Mouse (Mus musculus) neural tube, embryonic 15.5 days (tissue): Measurements from ENCODE around the gene Zbtb5. TPM values are rescaled to one million over a fixed set of nuclear protein-coding genes. Genes with fewer than 3 reads are reported as not detected.
"Not testable (repeated sequence)": the region's sequence is repeated elsewhere in the genome, so short reads cannot be mapped to it uniquely, and the experiment has no call there.

Experiments used
- ATAC-seq: fragments of 200-750 bp; cut with Nextera tagmentation; 2 replicates; pipeline ENCODE4 v1.8.0; 2017; ENCODE audit warnings: mild to moderate bottlenecking, moderate TSS enrichment, moderate library complexity; ENCODE audit not compliant: low FRiP score
- H3K27ac ChIP-seq: fragments of 300-500 bp; sonication (generic); replicated peaks from 2 replicates; pipeline ENCODE4 v1.5.1; 2015; ENCODE audit warnings: mild to moderate bottlenecking, inconsistent platforms
- H3K27me3 ChIP-seq: fragments of 300-500 bp; sonication (generic); replicated peaks from 2 replicates; pipeline ENCODE4 v1.6.1; 2015; ENCODE audit warnings: inconsistent platforms
- H3K36me3 ChIP-seq: fragments of 300-500 bp; sonication (generic); 2 replicates; pipeline ENCODE4 v1.6.1; 2015; ENCODE audit warnings: inconsistent platforms
- H3K4me1 ChIP-seq: fragments of 300-500 bp; sonication (generic); 2 replicates; pipeline ENCODE4 v1.6.1; 2015; ENCODE audit warnings: inconsistent platforms
- H3K4me2 ChIP-seq: fragments of 300-500 bp; sonication (generic); 2 replicates; pipeline ENCODE4 v1.6.1; 2015; ENCODE audit warnings: inconsistent platforms, mild to moderate bottlenecking, moderate library complexity
- H3K4me3 ChIP-seq: fragments of 300-500 bp; sonication (generic); replicated peaks from 2 replicates; pipeline ENCODE4 v1.5.1; 2015; ENCODE audit warnings: mild to moderate bottlenecking, inconsistent platforms
- H3K9ac ChIP-seq: fragments of 300-500 bp; sonication (generic); replicated peaks from 2 replicates; pipeline ENCODE4 v1.6.1; 2015; ENCODE audit warnings: mild to moderate bottlenecking, inconsistent platforms
- H3K9me3 ChIP-seq: fragments of 300-500 bp; sonication (generic); replicated peaks from 2 replicates; pipeline ENCODE4 v1.6.1; 2016; ENCODE audit warnings: inconsistent platforms
- WGBS: fragments of 180-500 bp; shearing (Covaris S2); methylation state at CpG from one replicate; pipeline ENCODE4 v1.1.7; 2015; ENCODE audit warnings: mixed read lengths; 5-methylcytosine and 5-hydroxymethylcytosine counted together
- polyA plus RNA-seq: library from polyadenylated mRNA; unstranded; fragments of >200 nt; fragmentation: Nextera tagmentation; extraction: Ambion mirVana; gene quantifications from 2 replicates; pipeline ENCODE4 v1.2.1, GENCODE M21; 2015

Zbtb5 gene
- polyA plus RNA-seq, 1 experiment from 2014 or later, result 34.2 TPM

DNA sequence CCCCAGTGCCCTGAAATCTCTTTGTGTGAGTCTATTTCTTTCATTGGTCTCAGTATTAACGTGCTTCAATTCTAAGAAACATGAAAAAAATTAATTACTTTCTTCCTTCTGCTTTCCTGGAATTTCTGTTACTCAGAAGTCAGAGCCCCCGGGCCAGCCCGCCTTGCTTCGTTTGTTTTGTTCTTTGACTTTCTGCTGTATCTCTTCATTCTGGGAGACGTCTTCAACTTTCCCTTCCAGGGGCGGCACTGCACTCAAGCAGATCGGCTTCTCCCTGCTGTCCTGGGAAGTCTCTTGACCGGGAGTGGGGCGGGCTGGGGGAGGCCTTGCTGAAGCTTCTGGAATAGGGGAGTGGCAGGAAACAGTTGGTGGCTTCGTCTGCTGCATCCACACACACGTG is 49.1 kb downstream of the Zbtb5 start:
- ATAC-seq, result no peak
- H3K36me3 ChIP-seq, result no peaks in the 10 kb centered on the region

GRCm38 (mm10) chr4:44959220-44959619 is 53.0 kb downstream of the Zbtb5 start:
- WGBS, result 96% methylated on average over 13 of the region's 13 CpGs
- Histone ChIP-seq H3K9me3 (no peaks in the 10 kb centered on the region), H3K27me3 (no peaks in the 10 kb centered on the region), H3K4me1 (no peaks in the 10 kb centered on the region), H3K4me2 (no peak overlapping the region), H3K27ac (no peak overlapping the region), H3K9ac (no peak overlapping the region), H3K4me3 (no peak overlapping the region), H3K36me3 (no peaks in the 10 kb centered on the region)
- ATAC-seq, result no peak

More for the DNA sequence above, 49.1 kb downstream of the Zbtb5 start:
- H3K27ac ChIP-seq, result no peak overlapping the region
- H3K4me1 ChIP-seq, result no peaks in the 10 kb centered on the region
- no peaks in the 10 kb centered on the region for H3K27me3 ChIP-seq
- H3K4me3 ChIP-seq, result no peak overlapping the region
- no peaks in the 10 kb centered on the region for H3K9me3 ChIP-seq
- 85% methylated on average over 11 of the region's 11 CpGs for WGBS
- no peak overlapping the region for H3K4me2 ChIP-seq
- H3K9ac ChIP-seq, result no peak overlapping the region

- H3K9me3 ChIP-seq, result no peaks in the 10 kb centered on the region
- H3K4me3 ChIP-seq, result no peak overlapping the region
- no peaks in the 10 kb centered on the region for H3K27me3 ChIP-seq
- no peaks in the 10 kb centered on the region for H3K36me3 ChIP-seq
- WGBS, result 95% methylated on average over 9 of the region's 9 CpGs
- no peaks in the 10 kb centered on the region for H3K4me1 ChIP-seq
- no peak overlapping the region for H3K9ac ChIP-seq
- no peak overlapping the region for H3K4me2 ChIP-seq
- no peak for ATAC-seq
- H3K27ac ChIP-seq, result no peak overlapping the region
Observed at GRCm38 (mm10) chr4:44958776-44959175, 53.4 kb downstream of the Zbtb5 start.

DNA sequence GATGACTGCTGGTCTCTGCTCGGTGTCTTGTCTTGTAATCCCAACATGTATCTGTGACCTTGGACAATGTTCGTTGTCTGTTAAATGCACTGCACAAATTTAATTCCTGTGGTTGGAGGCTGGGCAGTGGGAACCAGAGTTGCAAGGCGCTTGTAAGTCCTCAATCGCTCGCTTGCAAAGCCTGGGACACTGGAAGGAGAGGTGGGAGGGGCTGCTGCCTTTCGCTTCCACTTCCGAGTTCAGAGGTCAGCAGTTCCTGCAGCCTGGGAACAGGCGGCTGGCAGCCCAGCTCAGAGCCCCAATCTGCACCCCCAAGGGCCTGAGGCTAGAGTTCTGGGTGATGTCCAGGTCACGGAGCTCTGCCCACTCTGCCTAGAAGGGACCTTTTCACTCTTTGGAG is 59.2 kb downstream of the Zbtb5 start:
- Histone ChIP-seq H3K9ac (no peak overlapping the region), H3K27ac (no peak overlapping the region), H3K4me3 (no peak overlapping the region), H3K4me1 (no peaks in the 10 kb centered on the region), H3K36me3 (no peaks in the 10 kb centered on the region), H3K9me3 (no peaks in the 10 kb centered on the region), H3K4me2 (no peak overlapping the region), H3K27me3 (no peaks in the 10 kb centered on the region)
- ATAC-seq, result no peak
- WGBS, result 82% methylated on average over 9 of the region's 9 CpGs

- Histone ChIP-seq H3K27me3 (no peaks in the 10 kb centered on the region), H3K4me3 (no peak overlapping the region), H3K9ac (no peak overlapping the region), H3K36me3 (no peaks in the 10 kb centered on the region), H3K9me3 (no peaks in the 10 kb centered on the region), H3K4me1 (no peaks in the 10 kb centered on the region), H3K4me2 (no peak overlapping the region), H3K27ac (no peak overlapping the region)
- WGBS, result 89% methylated on average over 1 of the region's 1 CpGs
- ATAC-seq, result no peak
Observed at GRCm38 (mm10) chr4:44948314-44948713, 63.9 kb downstream of the Zbtb5 start.

- Histone ChIP-seq H3K9ac (no peak overlapping the region), H3K36me3 (no peaks in the 10 kb centered on the region), H3K27ac (no peak overlapping the region), H3K4me2 (no peak overlapping the region), H3K4me1 (no peaks in the 10 kb centered on the region), H3K9me3 (no peaks in the 10 kb centered on the region), H3K27me3 (no peaks in the 10 kb centered on the region), H3K4me3 (no peak overlapping the region)
- WGBS, result 94% methylated on average over 5 of the region's 5 CpGs
- no peak for ATAC-seq
Observed at GRCm38 (mm10) chr4:44947464-44947863, 64.7 kb downstream of the Zbtb5 start.

- not testable (repeated sequence) for H3K9ac ChIP-seq, H3K4me2 ChIP-seq, H3K27ac ChIP-seq, H3K36me3 ChIP-seq, H3K4me3 ChIP-seq, H3K4me1 ChIP-seq, H3K9me3 ChIP-seq, ATAC-seq, H3K27me3 ChIP-seq
- WGBS, result 91% methylated on average over 2 of the region's 2 CpGs
Observed at GRCm38 (mm10) chr4:44946126-44946525, 66.1 kb downstream of the Zbtb5 start.

DNA sequence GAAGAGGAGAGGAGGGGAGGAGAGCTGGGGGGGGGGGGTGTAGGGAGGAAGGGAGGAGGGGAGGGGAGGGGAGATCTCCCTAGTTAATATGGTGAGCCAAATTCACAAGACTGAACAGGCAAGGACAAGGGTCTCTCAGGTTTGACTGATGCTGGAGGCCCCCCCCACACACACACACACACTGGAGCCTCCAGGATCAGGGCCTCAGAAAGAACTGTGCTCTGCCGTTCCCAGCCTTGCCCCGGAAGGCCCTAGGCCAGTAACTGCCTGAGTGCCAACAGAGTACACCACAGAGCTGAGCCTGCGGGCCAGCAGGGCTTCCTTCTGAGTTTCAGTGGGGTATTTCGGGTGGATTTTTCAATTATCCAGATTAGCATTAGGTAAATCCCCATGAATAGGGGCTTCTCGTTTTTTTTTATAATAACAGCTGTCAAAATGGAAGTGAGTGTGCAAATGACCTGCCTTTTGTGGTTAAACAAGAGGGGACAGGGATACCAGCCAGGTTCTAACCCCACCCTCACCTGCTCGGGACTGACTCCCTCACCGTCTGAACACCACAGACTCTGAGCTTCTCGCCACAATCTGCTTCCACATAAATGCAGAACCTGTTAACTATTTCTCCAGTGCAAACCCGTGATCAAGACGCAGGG is 67.7 kb downstream of the Zbtb5 start:
- Histone ChIP-seq H3K36me3 (no peaks in the 10 kb centered on the region), H3K4me2 (no peak overlapping the region), H3K27me3 (no peaks in the 10 kb centered on the region), H3K27ac (no peak overlapping the region), H3K4me3 (no peak overlapping the region), H3K9ac (no peak overlapping the region), H3K9me3 (no peaks in the 10 kb centered on the region), H3K4me1 (no peaks in the 10 kb centered on the region)
- 86% methylated on average over 10 of the region's 10 CpGs for WGBS
- ATAC-seq, result no peak

- H3K4me1 ChIP-seq, result no peaks in the 10 kb centered on the region
- H3K27me3 ChIP-seq, result no peaks in the 10 kb centered on the region
- H3K4me3 ChIP-seq, result no peak overlapping the region
- no peaks in the 10 kb centered on the region for H3K36me3 ChIP-seq
- H3K27ac ChIP-seq, result no peak overlapping the region
- H3K9me3 ChIP-seq, result no peaks in the 10 kb centered on the region
- H3K4me2 ChIP-seq, result no peak overlapping the region
- ATAC-seq, result no peak
- 87% methylated on average over 6 of the region's 6 CpGs for WGBS
- no peak overlapping the region for H3K9ac ChIP-seq
Observed at GRCm38 (mm10) chr4:44943480-44943879, 68.7 kb downstream of the Zbtb5 start.

DNA sequence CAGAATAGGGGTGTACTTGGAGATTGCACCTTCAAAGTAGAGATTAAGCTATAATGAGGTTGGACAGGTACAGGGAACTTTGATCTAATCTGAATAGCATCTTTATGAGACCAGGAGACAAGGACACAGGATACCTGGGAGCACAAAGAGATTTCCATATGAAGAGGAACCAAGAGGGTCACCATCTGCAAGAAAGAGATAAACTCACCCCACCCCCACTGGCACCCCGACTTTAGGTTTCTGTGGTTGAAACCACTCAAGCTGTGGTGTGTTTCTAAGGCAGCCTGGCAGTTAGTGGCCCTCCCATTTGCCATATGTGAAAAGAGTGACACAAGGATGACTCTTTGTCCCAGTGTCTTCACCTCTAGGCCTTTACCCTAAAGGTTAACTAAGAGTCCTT is 70.0 kb downstream of the Zbtb5 start:
- H3K9me3 ChIP-seq, result no peaks in the 10 kb centered on the region
- H3K4me3 ChIP-seq, result no peak overlapping the region
- H3K36me3 ChIP-seq, result no peaks in the 10 kb centered on the region
- H3K9ac ChIP-seq, result no peak overlapping the region
- no peaks in the 10 kb centered on the region for H3K4me1 ChIP-seq
- ATAC-seq, result no peak
- H3K4me2 ChIP-seq, result no peak overlapping the region
- no peak overlapping the region for H3K27ac ChIP-seq
- whole genome bisulfite sequencing, result 81% methylated on average over 1 of the region's 1 CpGs
- H3K27me3 ChIP-seq, result no peaks in the 10 kb centered on the region
